Mouse (Mus musculus): ENCODE measurements around the gene Gbf1. TPM values are rescaled to one million over a fixed set of nuclear protein-coding genes. Genes with fewer than 3 reads are reported as not detected.

The Gbf1 gene
- polyA plus RNA-seq, 1 experiment from 2014 or later, result 12.0 TPM

GRCm38 (mm10) chr19:46284686-46285085 is 132.4 kb downstream of the Gbf1 start:
- TF ChIP-seq EP300 (IDR thresholded peaks at IDR 0.05; ENCODE audit: low read depth) (no peak), CTCF (IDR thresholded peaks at IDR 0.05; ENCODE audit: low read depth) (no peak)
- Histone ChIP-seq H3K9ac (replicated peaks) (no peak overlapping the region), H3K36me3 (replicated peaks; ENCODE audit: insufficient read depth, low read length) (peaks cover 48% of the 10 kb centered on the region), H3K27ac (ENCODE audit: low read depth) (no peak overlapping the region), H3K4me1 (ENCODE audit: insufficient read depth) (no peaks in the 10 kb centered on the region), H3K9me3 (ENCODE audit: low read length) (no peaks in the 10 kb centered on the region), H3K4me3 (ENCODE audit: low read depth, low read length) (no peak overlapping the region), H3K4me2 (ENCODE audit: low read depth, low read length) (no peak overlapping the region), H3K27me3 (ENCODE audit: insufficient read depth, low read length) (no peaks in the 10 kb centered on the region)
- ATAC-seq (no peak), DNase-seq (no peak)
- WGBS (ENCODE audit: insufficient replicate concordance), result 86% methylated on average over 4 of the region's 4 CpGs

DNA sequence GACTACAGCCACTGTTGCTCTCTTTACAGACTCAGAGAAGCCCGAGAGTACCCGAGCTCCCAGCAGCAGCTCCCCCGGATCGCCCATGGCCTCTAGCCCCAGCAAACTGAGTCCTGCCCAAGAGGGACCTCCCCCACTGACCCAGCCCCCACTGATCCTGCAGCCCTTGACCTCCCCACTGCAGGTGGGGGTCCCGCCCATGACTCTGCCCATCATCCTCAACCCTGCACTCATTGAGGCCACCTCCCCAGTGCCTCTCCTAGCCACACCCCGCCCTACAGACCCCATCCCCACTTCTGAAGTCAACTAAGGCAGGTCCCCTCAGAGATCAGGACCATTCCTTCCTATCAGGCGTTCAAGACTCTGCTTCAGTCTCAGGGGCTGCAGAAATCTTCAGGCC is 133.3 kb downstream of the Gbf1 start:
- Histone ChIP-seq H3K27ac (ENCODE audit: low read depth) (no peak overlapping the region), H3K36me3 (replicated peaks; ENCODE audit: insufficient read depth, low read length) (peaks cover 43% of the 10 kb centered on the region), H3K4me2 (ENCODE audit: low read depth, low read length) (no peak overlapping the region), H3K9me3 (ENCODE audit: low read length) (no peaks in the 10 kb centered on the region), H3K4me1 (ENCODE audit: insufficient read depth) (no peaks in the 10 kb centered on the region), H3K4me3 (ENCODE audit: low read depth, low read length) (no peak overlapping the region), H3K9ac (replicated peaks) (no peak overlapping the region), H3K27me3 (ENCODE audit: insufficient read depth, low read length) (no peaks in the 10 kb centered on the region)
- TF ChIP-seq CTCF (IDR thresholded peaks at IDR 0.05; ENCODE audit: low read depth), result no peak
- no peak for TF ChIP-seq EP300 (IDR thresholded peaks at IDR 0.05; ENCODE audit: low read depth)
- WGBS (ENCODE audit: insufficient replicate concordance), result 71% methylated on average over 7 of the region's 7 CpGs
- ATAC-seq (no peak), DNase-seq (no peak)

- Histone ChIP-seq H3K9me3 (ENCODE audit: low read length) (no peaks in the 10 kb centered on the region), H3K4me2 (ENCODE audit: low read depth, low read length) (no peak overlapping the region), H3K27ac (ENCODE audit: low read depth) (no peak overlapping the region), H3K27me3 (ENCODE audit: insufficient read depth, low read length) (no peaks in the 10 kb centered on the region), H3K36me3 (replicated peaks; ENCODE audit: insufficient read depth, low read length) (peaks cover 42% of the 10 kb centered on the region), H3K4me1 (ENCODE audit: insufficient read depth) (no peaks in the 10 kb centered on the region), H3K9ac (replicated peaks) (no peak overlapping the region), H3K4me3 (ENCODE audit: low read depth, low read length) (no peak overlapping the region)
- 90% methylated on average over 6 of the region's 6 CpGs for WGBS (ENCODE audit: insufficient replicate concordance)
- no peak for DNase-seq
- no peak for ATAC-seq
- TF ChIP-seq CTCF (IDR thresholded peaks at IDR 0.05; ENCODE audit: low read depth), result no peak
These were observed 133.7 kb downstream of the Gbf1 start for GRCm38 (mm10) chr19:46286047-46286446.

DNA sequence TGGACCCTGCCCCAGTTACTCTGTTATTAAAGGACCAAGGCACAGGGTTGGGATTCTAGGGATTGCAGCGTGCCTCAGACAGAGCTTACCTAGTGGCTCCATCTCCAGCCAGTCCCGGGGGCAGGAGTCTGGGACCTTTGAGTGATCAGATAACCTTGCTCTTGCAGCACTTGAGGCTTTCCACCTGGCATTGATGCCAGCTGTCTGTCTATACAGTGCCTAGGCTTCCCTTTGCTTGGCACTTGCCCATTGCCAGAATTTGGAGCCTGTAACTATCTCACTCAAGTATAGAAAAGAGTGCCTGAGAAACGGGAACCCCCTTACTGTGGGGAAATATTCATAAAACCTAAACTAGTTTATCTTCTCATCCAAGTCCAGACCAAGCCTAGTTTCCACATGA is 134.6 kb downstream of the Gbf1 start:
- Histone ChIP-seq H3K9me3 (ENCODE audit: low read length) (no peaks in the 10 kb centered on the region), H3K4me3 (ENCODE audit: low read depth, low read length) (no peak overlapping the region), H3K27ac (ENCODE audit: low read depth) (no peak overlapping the region), H3K27me3 (ENCODE audit: insufficient read depth, low read length) (no peaks in the 10 kb centered on the region), H3K36me3 (replicated peaks; ENCODE audit: insufficient read depth, low read length) (peaks cover 34% of the 10 kb centered on the region), H3K9ac (replicated peaks) (no peak overlapping the region), H3K4me2 (ENCODE audit: low read depth, low read length) (no peak overlapping the region), H3K4me1 (ENCODE audit: insufficient read depth) (no peaks in the 10 kb centered on the region)
- ATAC-seq (no peak), DNase-seq (no peak)
- no peak for TF ChIP-seq EP300 (IDR thresholded peaks at IDR 0.05; ENCODE audit: low read depth)
- TF ChIP-seq CTCF (IDR thresholded peaks at IDR 0.05; ENCODE audit: low read depth), result no peak
- 88% methylated on average over 3 of the region's 3 CpGs for WGBS (ENCODE audit: insufficient replicate concordance)

- Histone ChIP-seq H3K4me1 (ENCODE audit: insufficient read depth) (no peaks in the 10 kb centered on the region), H3K27me3 (ENCODE audit: insufficient read depth, low read length) (no peaks in the 10 kb centered on the region), H3K36me3 (replicated peaks; ENCODE audit: insufficient read depth, low read length) (peaks cover 30% of the 10 kb centered on the region), H3K4me3 (ENCODE audit: low read depth, low read length) (no peak overlapping the region), H3K9me3 (ENCODE audit: low read length) (no peaks in the 10 kb centered on the region), H3K4me2 (ENCODE audit: low read depth, low read length) (no peak overlapping the region), H3K9ac (replicated peaks) (no peak overlapping the region), H3K27ac (ENCODE audit: low read depth) (no peak overlapping the region)
- no peak for TF ChIP-seq CTCF (IDR thresholded peaks at IDR 0.05; ENCODE audit: low read depth)
- no peak for TF ChIP-seq EP300 (IDR thresholded peaks at IDR 0.05; ENCODE audit: low read depth)
- 78% methylated on average over 3 of the region's 3 CpGs for WGBS (ENCODE audit: insufficient replicate concordance)
- ATAC-seq (no peak), DNase-seq (no peak)
These were observed 135.3 kb downstream of the Gbf1 start for GRCm38 (mm10) chr19:46287566-46287965.

- TF ChIP-seq EP300 (IDR thresholded peaks at IDR 0.05; ENCODE audit: low read depth) (no peak), CTCF (IDR thresholded peaks at IDR 0.05; ENCODE audit: low read depth) (peak; percentile 17; the same call in 1 of the 2 replicates)
- H3K36me3 ChIP-seq (replicated peaks; ENCODE audit: insufficient read depth, low read length), result peaks cover 7% of the 10 kb centered on the region; the same call in 1 of the 2 replicates
- no peak overlapping the region for H3K9ac ChIP-seq (replicated peaks)
- ATAC-seq, result peak; percentile 66
- H3K4me2 ChIP-seq (ENCODE audit: low read depth, low read length), result no peak overlapping the region
- no peak overlapping the region for H3K27ac ChIP-seq (ENCODE audit: low read depth)
- peak; percentile 25 for DNase-seq
- H3K4me1 ChIP-seq (ENCODE audit: insufficient read depth), result no peaks in the 10 kb centered on the region
- H3K9me3 ChIP-seq (ENCODE audit: low read length), result no peaks in the 10 kb centered on the region
- no peak overlapping the region for H3K4me3 ChIP-seq (ENCODE audit: low read depth, low read length)
- no peaks in the 10 kb centered on the region for H3K27me3 ChIP-seq (ENCODE audit: insufficient read depth, low read length)
- 53% methylated on average over 12 of the region's 12 CpGs for WGBS (ENCODE audit: insufficient replicate concordance)
These were observed 138.3 kb downstream of the Gbf1 start for GRCm38 (mm10) chr19:46290535-46291105.

DNA sequence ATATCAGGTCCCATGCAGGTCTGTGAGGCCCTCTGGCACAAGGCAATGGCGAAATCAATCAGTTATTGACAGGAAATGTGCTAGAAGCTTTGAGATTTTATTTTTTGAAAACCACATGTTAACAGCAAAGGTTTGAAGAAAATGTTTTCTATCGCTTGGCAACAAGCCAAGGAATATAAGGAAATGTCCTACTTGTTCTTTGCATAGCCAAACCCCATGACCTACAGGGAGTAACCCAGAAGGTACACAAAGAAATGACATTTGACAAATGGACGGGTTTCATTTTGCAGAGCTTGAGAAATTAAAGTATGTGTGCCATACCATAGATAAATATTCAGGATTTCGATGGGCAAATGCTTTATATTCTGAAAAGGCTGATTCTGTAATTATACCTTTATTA is 144.6 kb downstream of the Gbf1 start:
- Histone ChIP-seq H3K9me3 (ENCODE audit: low read length) (no peaks in the 10 kb centered on the region), H3K4me3 (ENCODE audit: low read depth, low read length) (no peak overlapping the region), H3K27ac (ENCODE audit: low read depth) (no peak overlapping the region), H3K27me3 (ENCODE audit: insufficient read depth, low read length) (no peaks in the 10 kb centered on the region), H3K4me1 (ENCODE audit: insufficient read depth) (no peaks in the 10 kb centered on the region), H3K36me3 (replicated peaks; ENCODE audit: insufficient read depth, low read length) (no peaks in the 10 kb centered on the region), H3K4me2 (ENCODE audit: low read depth, low read length) (no peak overlapping the region), H3K9ac (replicated peaks) (no peak overlapping the region)
- no peak for TF ChIP-seq CTCF (IDR thresholded peaks at IDR 0.05; ENCODE audit: low read depth)
- no peak for TF ChIP-seq EP300 (IDR thresholded peaks at IDR 0.05; ENCODE audit: low read depth)
- DNase-seq (no peak), ATAC-seq (no peak)
- 66% methylated on average over 4 of the region's 4 CpGs for WGBS (ENCODE audit: insufficient replicate concordance)

All from liver, postnatal 0 days (tissue).